Mouse (Mus musculus): ENCODE data around the gene Zbtb8b. TPM values are rescaled to one million over a fixed set of nuclear protein-coding genes. Genes with fewer than 3 reads are reported as not detected.

Zbtb8b gene
- polyA plus RNA-seq (2015; fragmentation: Nextera tagmentation; extraction: Ambion mirVana), result 5.8 and 6.2 TPM in 2 replicates

DNA sequence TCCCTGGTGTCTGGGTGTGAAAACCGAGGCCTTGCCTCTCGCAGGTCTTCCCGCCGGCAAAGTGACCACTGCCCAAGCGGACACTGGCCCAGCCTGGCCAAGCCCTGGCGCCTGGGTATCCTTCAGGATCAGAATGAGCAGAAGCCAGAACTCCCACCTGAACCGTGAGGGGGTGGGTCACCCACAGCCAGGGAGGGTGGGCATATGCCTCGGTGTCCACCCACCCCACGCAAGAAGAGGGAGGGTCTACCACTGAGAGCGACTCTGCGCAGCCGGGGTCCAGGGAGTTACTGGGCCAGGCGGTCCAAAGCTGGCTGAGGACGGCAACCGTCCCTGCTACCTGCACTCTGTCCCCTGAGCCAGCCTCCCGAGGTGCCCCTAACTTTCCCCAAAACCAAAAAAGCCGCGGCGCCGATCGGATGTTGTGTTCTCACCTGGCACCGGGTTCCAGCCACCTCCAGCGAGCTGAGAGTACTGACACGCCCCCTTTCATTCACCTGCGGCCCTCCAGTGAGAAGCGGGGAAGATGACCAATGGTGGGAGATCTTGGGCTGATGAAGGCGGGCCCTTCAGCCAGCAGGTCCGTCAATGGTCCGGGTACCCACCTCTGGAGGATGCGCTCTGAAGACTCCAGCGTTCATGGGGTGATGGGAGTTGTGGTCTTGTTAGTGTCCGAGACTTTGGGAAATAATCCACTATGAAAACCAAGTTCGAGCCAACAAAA is at the start of gene Zbtb8b:
Gene Zbtb8b, minus strand, starts transcription at position 514 of the 724 bp plus-strand sequence.
- Histone ChIP-seq H3K27ac (no peak within 1 kb of the TSS), H3K9ac (peak within 1 kb of the TSS; percentile 33), H3K4me3 (peak within 1 kb of the TSS; percentile 42), H3K36me3 (no peaks in the 10 kb centered on the region), H3K27me3 (peaks cover 38% of the 10 kb centered on the region), H3K9me3 (replicated peaks) (no peaks in the 10 kb centered on the region), H3K4me1 (replicated peaks) (peaks cover 15% of the 10 kb centered on the region), H3K4me2 (peak within 1 kb of the TSS; percentile 65)
- ATAC-seq (replicated peaks; ENCODE audit: insufficient number of reproducible peaks, insufficient read depth, low FRiP score, low read depth), result no peak
- 12% methylated on average over 33 of the region's 33 CpGs for WGBS

DNA sequence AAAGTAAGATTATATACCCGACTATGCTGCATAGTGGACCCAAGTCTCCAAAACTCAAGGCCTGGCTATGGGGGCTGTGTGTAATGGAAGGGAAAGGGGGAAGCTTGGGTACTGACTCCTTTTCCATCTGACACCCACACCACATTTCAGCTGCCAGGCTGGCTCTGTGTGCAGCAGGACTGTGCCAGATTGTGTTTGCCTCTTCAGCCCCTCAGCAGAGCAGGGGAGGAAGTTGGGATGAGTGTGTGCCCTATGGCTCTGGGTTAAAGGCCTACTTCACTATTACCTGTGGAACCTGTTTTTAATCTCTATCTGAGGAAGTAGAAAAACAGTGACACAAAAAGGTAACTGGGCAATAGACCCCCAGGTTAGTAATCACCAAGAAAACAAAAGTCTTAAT is 40.4 kb upstream of the Zbtb8b start:
- 74% methylated on average over 1 of the region's 1 CpGs for WGBS
- Histone ChIP-seq H3K9me3 (replicated peaks) (no peaks in the 10 kb centered on the region), H3K4me2 (no peak overlapping the region), H3K27me3 (no peaks in the 10 kb centered on the region), H3K4me3 (no peak overlapping the region), H3K27ac (no peak overlapping the region), H3K9ac (no peak overlapping the region), H3K36me3 (peaks cover 68% of the 10 kb centered on the region), H3K4me1 (replicated peaks) (no peaks in the 10 kb centered on the region)
- no peak for ATAC-seq (replicated peaks; ENCODE audit: insufficient number of reproducible peaks, insufficient read depth, low FRiP score, low read depth)

DNA sequence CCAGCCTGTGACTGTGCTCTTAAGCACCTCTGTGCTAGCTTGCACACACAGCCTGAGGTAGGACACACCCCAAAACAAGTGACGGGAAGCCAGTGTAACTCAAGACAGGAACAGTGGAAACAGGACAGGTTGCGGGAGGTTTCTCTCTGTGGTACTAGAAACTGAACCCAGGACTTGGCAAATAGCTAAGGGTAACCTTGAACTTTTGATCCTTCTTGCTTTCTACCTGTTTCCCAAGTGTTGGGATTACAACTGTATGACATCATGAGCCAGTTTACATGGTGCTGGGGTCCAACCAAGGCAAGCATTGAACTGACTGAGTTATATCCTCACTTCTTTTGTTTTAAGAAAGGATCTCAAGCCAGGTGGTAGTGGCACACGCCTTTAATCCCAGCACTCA is 39.2 kb upstream of the Zbtb8b start:
- no peaks in the 10 kb centered on the region for H3K4me1 ChIP-seq (replicated peaks)
- H3K27me3 ChIP-seq, result no peaks in the 10 kb centered on the region
- 90% methylated on average over 3 of the region's 3 CpGs for WGBS
- H3K9me3 ChIP-seq (replicated peaks), result no peaks in the 10 kb centered on the region
- H3K4me2 ChIP-seq, result no peak overlapping the region
- peaks cover 67% of the 10 kb centered on the region for H3K36me3 ChIP-seq
- no peak for ATAC-seq (replicated peaks; ENCODE audit: insufficient number of reproducible peaks, insufficient read depth, low FRiP score, low read depth)
- no peak overlapping the region for H3K9ac ChIP-seq
- H3K27ac ChIP-seq, result no peak overlapping the region
- no peak overlapping the region for H3K4me3 ChIP-seq

DNA sequence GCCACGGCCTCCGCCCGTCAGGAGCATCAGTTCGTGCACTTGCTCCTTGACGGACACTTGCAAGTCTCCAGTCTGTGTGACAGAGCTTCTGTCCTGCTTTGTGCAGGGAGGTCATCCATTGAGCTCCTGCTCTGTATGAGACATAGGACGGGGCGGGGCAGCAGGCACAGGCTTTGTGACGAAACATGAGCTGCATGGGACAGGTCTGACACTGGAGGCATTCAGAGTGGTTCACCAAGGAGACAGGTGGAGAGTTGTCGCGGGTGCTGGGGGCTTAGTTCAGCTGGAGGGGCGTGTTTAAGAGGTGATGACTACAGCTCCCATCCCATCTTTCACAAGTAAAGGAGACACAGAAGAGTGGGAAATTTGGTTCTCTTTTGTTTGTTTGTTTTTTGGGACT is 35.4 kb upstream of the Zbtb8b start:
- Histone ChIP-seq H3K9ac (no peak overlapping the region), H3K36me3 (peaks cover 72% of the 10 kb centered on the region), H3K27ac (no peak overlapping the region), H3K4me2 (no peak overlapping the region), H3K27me3 (no peaks in the 10 kb centered on the region), H3K9me3 (replicated peaks) (no peaks in the 10 kb centered on the region), H3K4me3 (no peak overlapping the region), H3K4me1 (replicated peaks) (no peaks in the 10 kb centered on the region)
- 90% methylated on average over 11 of the region's 11 CpGs for WGBS
- no peak for ATAC-seq (replicated peaks; ENCODE audit: insufficient number of reproducible peaks, insufficient read depth, low FRiP score, low read depth)

DNA sequence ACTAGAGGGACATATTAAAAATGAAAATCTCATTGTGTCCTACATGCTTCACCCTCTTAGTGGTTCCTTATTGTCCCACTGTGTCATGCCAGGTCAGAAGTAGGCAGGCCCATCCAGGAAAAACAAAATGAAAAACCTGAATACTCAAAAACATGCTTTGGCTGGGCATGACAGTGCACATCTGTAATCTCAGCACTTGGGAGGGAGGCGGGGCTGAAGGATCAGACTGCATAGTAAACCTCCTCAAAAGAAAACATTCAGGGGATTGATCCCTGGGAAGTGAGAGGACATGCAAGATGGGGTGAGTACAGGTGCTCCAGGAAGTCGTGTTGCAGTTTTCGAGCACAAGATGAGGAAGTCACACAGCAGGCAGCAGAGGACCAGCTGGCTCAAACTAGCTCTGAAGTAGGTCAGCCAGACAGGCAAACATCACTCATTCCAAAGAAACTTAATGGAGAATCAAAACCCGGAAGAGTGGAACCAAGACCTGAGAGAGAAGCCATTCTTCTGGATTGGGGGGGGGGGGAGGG is 23.7 kb upstream of the Zbtb8b start:
- Histone ChIP-seq H3K27me3 (no peaks in the 10 kb centered on the region), H3K9ac (no peak overlapping the region), H3K4me2 (no peak overlapping the region), H3K4me1 (replicated peaks) (peaks cover 15% of the 10 kb centered on the region), H3K27ac (no peak overlapping the region), H3K9me3 (replicated peaks) (no peaks in the 10 kb centered on the region), H3K4me3 (no peak overlapping the region), H3K36me3 (peaks cover 42% of the 10 kb centered on the region)
- WGBS, result 82% methylated on average over 4 of the region's 4 CpGs
- ATAC-seq (replicated peaks; ENCODE audit: insufficient number of reproducible peaks, insufficient read depth, low FRiP score, low read depth), result no peak

DNA sequence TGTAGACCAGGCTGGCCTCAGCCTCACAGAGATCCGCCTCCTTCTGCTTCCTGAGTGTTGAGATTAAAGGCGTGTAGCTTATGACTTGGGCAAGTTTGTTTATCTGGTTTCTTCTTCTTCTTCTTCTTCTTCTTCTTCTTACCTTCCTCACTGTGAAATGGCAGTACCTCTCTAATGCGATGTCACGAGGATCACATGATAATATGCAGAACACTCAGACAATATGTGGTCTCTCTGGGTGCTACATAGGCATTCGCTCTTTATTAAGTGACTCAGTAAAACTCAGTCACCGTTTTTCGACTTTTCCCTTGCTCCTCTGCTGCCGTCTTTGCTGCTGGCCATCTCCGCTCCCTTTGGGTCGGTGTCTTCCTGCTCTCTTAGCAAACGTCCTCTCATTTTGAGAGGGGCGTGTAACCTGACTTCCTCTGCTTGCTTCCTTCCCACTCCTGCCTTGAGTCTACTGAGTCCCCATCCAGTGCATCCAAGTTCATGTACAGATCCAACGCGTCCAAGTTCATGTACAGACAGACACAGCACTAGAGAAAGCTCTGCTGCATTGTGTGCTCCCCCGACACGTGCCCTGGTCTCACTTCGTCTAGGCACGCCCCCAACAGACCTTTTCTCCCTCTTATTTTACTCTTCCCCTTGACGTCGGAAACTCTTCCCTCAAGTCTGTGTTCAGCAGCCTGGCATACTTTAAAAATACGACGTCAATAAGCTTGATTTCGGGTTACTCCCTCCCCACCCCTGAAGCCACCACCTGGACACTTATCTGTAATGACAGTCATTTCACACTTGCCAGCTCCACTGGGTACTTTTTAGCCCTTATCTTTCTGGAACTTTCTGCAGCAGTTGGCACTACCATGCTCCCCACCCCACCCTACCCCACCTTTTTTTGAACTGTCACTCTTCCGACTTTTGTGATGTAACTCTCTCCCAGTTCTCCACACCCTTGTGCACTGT is 22.7 kb upstream of the Zbtb8b start:
- no peak overlapping the region for H3K4me3 ChIP-seq
- no peak overlapping the region for H3K9ac ChIP-seq
- H3K4me1 ChIP-seq (replicated peaks), result peaks cover 15% of the 10 kb centered on the region
- H3K4me2 ChIP-seq, result no peak overlapping the region
- no peak overlapping the region for H3K27ac ChIP-seq
- ATAC-seq (replicated peaks; ENCODE audit: insufficient number of reproducible peaks, insufficient read depth, low FRiP score, low read depth), result no peak
- 82% methylated on average over 24 of the region's 24 CpGs for WGBS
- no peaks in the 10 kb centered on the region for H3K27me3 ChIP-seq
- no peaks in the 10 kb centered on the region for H3K9me3 ChIP-seq (replicated peaks)
- H3K36me3 ChIP-seq, result peaks cover 32% of the 10 kb centered on the region

DNA sequence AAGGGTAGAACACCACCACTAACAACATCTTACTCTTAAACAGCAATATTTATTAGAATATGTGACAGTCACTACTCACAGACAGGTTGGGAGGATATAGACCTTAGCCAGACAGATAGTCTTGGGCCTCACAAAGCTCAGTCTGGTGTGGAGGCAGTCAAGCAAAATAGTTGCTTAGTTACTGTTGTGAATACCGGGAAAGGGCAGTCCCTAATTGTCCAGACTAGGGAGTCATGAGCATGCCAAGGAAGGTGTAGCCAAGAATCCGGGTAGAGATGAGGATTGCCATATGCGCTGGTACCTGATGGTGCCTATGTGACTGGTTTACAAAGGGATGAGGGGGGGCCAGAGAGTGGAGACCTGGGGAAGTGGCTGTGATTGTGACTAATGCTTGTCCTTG is 21.5 kb upstream of the Zbtb8b start:
- Histone ChIP-seq H3K4me1 (replicated peaks) (peaks cover 15% of the 10 kb centered on the region), H3K4me3 (peak overlapping the region; percentile 99), H3K4me2 (peak overlapping the region; percentile 83), H3K36me3 (peaks cover 22% of the 10 kb centered on the region), H3K27ac (peak overlapping the region; percentile 81; the same call in 1 of the 2 replicates), H3K27me3 (no peaks in the 10 kb centered on the region), H3K9ac (peak overlapping the region; percentile 94), H3K9me3 (replicated peaks) (no peaks in the 10 kb centered on the region)
- no peak for ATAC-seq (replicated peaks; ENCODE audit: insufficient number of reproducible peaks, insufficient read depth, low FRiP score, low read depth)
- WGBS, result 43% methylated on average over 3 of the region's 3 CpGs

DNA sequence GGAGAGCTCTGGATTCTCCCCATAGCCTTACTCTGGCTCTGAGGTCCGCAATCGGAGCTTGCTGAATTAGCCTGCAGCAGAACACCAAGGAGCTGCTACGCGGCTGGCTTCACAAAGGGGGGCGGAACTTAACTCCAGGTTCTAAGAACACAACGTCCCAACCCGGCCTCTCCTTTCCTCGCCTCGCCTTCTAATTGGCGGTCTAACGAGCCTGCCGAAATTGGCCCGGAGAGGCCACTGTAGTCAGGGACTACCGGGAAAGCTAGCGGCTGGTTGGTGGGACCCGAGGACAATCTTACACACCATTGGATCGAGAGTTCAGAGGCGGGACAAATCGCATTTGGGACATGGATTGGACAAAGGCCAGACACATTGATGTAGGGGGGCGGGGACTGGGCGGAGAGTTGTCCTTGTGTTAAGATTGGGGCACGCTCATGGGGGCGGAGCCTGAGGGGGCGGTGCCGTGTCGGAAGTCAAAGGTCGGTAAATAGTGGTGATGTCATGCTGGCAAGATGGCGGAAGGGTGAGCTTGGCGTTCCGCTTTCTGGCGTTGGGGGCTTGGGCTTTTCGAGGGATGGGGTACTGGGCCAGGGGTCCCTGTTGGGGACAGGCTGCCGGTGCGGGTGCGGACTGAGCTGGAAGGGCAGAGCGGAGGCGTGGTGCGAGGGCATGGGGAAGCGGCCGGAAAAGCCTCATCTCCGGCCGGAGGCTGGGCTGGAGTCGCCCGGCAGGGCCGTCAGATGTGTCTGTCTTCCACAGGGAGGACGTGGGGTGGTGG is 20.7 kb upstream of the Zbtb8b start, which contains the start of gene Bsdc1:
Gene Bsdc1, plus strand, starts transcription at position 399 of the 778 bp plus-strand sequence.
- Histone ChIP-seq H3K9me3 (replicated peaks) (no peaks in the 10 kb centered on the region), H3K4me1 (replicated peaks) (peaks cover 15% of the 10 kb centered on the region)
- WGBS, result under 1% methylated on average over 46 of the region's 46 CpGs

DNA sequence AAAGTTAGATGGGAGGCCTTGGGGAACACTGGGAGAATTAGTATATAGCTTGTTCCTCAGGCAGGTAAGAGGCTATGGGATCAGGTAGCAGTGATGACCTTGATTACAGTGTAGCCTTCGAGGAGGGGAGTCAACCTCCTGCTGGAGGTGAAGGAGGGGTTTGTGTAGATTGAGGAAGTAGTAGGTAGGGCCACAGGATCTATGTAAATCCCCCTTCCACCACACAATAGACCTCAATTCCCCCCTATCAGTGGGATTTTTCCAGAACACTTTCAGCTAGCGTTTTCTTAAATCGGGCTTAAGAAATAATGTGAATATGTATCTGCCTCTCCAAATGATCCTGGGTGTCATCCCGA is 20.2 kb upstream of the Zbtb8b start:
- no peaks in the 10 kb centered on the region for H3K9me3 ChIP-seq (replicated peaks)
- peak overlapping the region; percentile 99 for H3K4me3 ChIP-seq
- peaks cover 15% of the 10 kb centered on the region for H3K4me1 ChIP-seq (replicated peaks)
- H3K4me2 ChIP-seq, result peak overlapping the region; percentile 69
- H3K27me3 ChIP-seq, result no peaks in the 10 kb centered on the region
- 1% methylated on average over 4 of the region's 4 CpGs for WGBS
- no peak for ATAC-seq (replicated peaks; ENCODE audit: insufficient number of reproducible peaks, insufficient read depth, low FRiP score, low read depth)
- peak overlapping the region; percentile 88 for H3K27ac ChIP-seq
- H3K36me3 ChIP-seq, result peaks cover 9% of the 10 kb centered on the region
- H3K9ac ChIP-seq, result peak overlapping the region; percentile 63

More for the DNA sequence above, 20.7 kb upstream of the Zbtb8b start, which contains the start of gene Bsdc1:
- ATAC-seq (replicated peaks; ENCODE audit: insufficient number of reproducible peaks, insufficient read depth, low FRiP score, low read depth), result peak; percentile 98
- Histone ChIP-seq H3K4me3 (peak within 1 kb of the TSS; percentile 99), H3K27me3 (no peaks in the 10 kb centered on the region), H3K36me3 (peaks cover 14% of the 10 kb centered on the region), H3K4me2 (peak within 1 kb of the TSS; percentile 83), H3K9ac (peak within 1 kb of the TSS; percentile 94), H3K27ac (peak within 1 kb of the TSS; percentile 88)

DNA sequence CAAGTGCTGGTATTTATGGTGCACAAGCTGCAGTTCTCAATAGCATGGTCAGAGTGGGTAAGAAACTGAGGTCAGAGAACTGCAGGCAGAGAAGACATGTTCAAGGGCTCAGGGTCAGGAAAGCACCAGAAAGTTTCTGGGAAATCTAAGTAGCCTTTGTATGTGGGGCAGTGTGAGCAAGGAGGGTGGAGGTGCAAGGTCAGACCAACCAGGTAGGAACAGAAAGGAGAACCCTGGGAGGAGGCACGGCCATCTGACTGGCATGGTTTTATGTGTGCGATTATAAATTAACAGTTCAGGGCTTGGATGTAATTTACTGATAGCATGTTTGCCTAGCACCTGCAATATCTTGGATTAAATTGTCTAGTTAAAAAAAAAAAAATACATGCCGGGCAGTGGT is 19.1 kb upstream of the Zbtb8b start:
- H3K36me3 ChIP-seq, result no peaks in the 10 kb centered on the region; the same call in 1 of the 2 replicates
- no peaks in the 10 kb centered on the region for H3K9me3 ChIP-seq (replicated peaks)
- no peak overlapping the region for H3K4me3 ChIP-seq
- peaks cover 15% of the 10 kb centered on the region for H3K4me1 ChIP-seq (replicated peaks)
- H3K27ac ChIP-seq, result no peak overlapping the region
- 95% methylated on average over 3 of the region's 3 CpGs for WGBS
- no peak overlapping the region for H3K4me2 ChIP-seq
- no peak for ATAC-seq (replicated peaks; ENCODE audit: insufficient number of reproducible peaks, insufficient read depth, low FRiP score, low read depth)
- no peaks in the 10 kb centered on the region for H3K27me3 ChIP-seq
- no peak overlapping the region for H3K9ac ChIP-seq

All from heart, embryonic 15.5 days (tissue).